Mouse (Mus musculus) erythroblast, embryonic 14.5 days (primary cell): ENCODE data around the gene Gm45713.

Experiments
- GATA1 ChIP-seq: IDR thresholded peaks from 2 replicates; pipeline ENCODE4 v1.6.1; 2012; ENCODE audit warnings: low read length, inconsistent platforms, mixed read lengths
- TAL1 ChIP-seq: IDR thresholded peaks from 3 replicates; pipeline ENCODE4 v1.6.1; 2012; ENCODE audit warnings: low read length, inconsistent platforms, mixed read lengths

- no peak for TF ChIP-seq GATA1
- no peak for TF ChIP-seq TAL1
Observed at GRCm38 (mm10) chr7:45147267-45147666, 11.2 kb upstream of the Gm45713 start.
